Mouse (Mus musculus) gonadal fat pad, adult 2 months (tissue): ENCODE results near the gene Lrit2. TPM values are rescaled to one million over a fixed set of nuclear protein-coding genes. Genes with fewer than 3 reads are reported as not detected.

Source experiments
- DNase-seq: peaks from one replicate; pipeline ENCODE4 v3.0.0-alpha.2; 2012; ENCODE audit warnings: low read depth
- polyA plus RNA-seq: library from polyadenylated mRNA; depleted of rRNA; stranded (reverse); fragments of >200 nt; gene quantifications from 2 replicates; pipeline ENCODE4 v1.2.3, GENCODE M21; 2012; rRNA removed

Gene Lrit2
- polyA plus RNA-seq, 1 experiment, result not detected

DNA sequence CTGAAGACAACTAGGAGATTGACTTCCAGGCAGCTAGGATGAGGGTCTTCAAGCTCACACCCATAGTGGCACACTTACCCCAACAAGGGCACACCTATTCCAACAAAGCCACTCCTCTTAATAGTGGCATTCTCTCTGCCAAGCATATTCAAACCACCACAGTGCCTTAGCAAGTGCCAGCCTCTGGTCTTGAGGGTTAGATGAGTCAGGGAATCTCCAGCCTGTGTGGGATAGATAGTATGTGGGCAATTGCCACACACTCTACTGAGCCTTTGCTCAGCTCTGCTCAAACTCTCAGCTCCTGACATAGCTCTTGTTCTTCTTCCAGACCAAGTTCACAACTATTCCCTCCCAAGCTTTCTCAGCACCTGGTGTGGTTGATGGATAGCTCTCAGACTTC, 43.6 kb downstream of the Lrit2 start:
- no peak for DNase-seq

- DNase-seq, result no peak
These were observed 45.2 kb downstream of the Lrit2 start for GRCm38 (mm10) chr14:37112931-37113330.

DNA sequence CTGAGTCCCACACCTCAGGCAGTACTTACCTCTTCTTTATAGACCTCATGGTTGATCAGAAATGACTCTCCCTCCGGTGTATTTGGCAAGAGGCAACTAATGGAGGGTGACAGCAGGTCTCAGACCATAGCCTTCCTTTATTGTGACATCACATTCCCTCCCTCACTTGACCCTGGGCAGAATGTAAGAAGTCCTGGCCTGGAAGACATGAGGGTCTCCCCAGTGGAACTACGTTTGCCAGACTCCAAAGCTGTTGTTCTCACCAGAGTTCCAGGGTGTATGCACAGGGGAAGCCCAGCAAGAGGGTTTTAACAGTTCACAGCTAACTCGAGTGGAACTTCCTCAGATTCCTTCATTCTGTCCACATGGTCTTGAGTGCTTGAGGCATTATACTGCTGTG, 46.2 kb downstream of the Lrit2 start, which contains the start of gene 2610528A11Rik:
TSS of gene 2610528A11Rik (minus strand) at position 101 of the 400 bp plus-strand sequence.
- no peak for DNase-seq

GRCm38 (mm10) chr14:37119233-37119632, 51.5 kb downstream of the Lrit2 start:
- no peak for DNase-seq

Other genes with a start within 250 kb of the Lrit2 start
- gene Ccser2, start 99.2 kb upstream of the Lrit2 start, polyA plus RNA-seq, result 27.2 and 45.1 TPM in 2 replicates
- gene Rgr, start 19.0 kb upstream of the Lrit2 start, polyA plus RNA-seq, result 0.08 and 0.18 TPM in 2 replicates
- gene Lrit1, start 13.1 kb upstream of the Lrit2 start, polyA plus RNA-seq, result 0.03 TPM in 1 of 2 replicates, not detected in the other
- gene Cdhr1, start 30.4 kb downstream of the Lrit2 start, polyA plus RNA-seq, result 0.05 and 0.09 TPM in 2 replicates
- 0.85 TPM in 1 of 2 replicates, not detected in the other for gene 2610528A11Rik, start 46.1 kb downstream of the Lrit2 start, polyA plus RNA-seq
- 175 and 198 TPM in 2 replicates for gene Ghitm, start 67.3 kb downstream of the Lrit2 start, polyA plus RNA-seq